Mouse (Mus musculus) naive thymus-derived CD4-positive, alpha-beta T cell, adult 5 months (primary cell): Measurements from ENCODE around the gene Myo1d. TPM values are rescaled to one million over a fixed set of nuclear protein-coding genes. Genes with fewer than 3 reads are reported as not detected.

Experiments used
- polyA plus RNA-seq: library from polyadenylated mRNA; unstranded; fragments of 100-300 nt; shearing (Covaris generic); gene quantifications from one replicate; pipeline ENCODE4 v1.2.1, GENCODE M21; 2017

Myo1d gene
- 0.76 TPM for polyA plus RNA-seq

DNA sequence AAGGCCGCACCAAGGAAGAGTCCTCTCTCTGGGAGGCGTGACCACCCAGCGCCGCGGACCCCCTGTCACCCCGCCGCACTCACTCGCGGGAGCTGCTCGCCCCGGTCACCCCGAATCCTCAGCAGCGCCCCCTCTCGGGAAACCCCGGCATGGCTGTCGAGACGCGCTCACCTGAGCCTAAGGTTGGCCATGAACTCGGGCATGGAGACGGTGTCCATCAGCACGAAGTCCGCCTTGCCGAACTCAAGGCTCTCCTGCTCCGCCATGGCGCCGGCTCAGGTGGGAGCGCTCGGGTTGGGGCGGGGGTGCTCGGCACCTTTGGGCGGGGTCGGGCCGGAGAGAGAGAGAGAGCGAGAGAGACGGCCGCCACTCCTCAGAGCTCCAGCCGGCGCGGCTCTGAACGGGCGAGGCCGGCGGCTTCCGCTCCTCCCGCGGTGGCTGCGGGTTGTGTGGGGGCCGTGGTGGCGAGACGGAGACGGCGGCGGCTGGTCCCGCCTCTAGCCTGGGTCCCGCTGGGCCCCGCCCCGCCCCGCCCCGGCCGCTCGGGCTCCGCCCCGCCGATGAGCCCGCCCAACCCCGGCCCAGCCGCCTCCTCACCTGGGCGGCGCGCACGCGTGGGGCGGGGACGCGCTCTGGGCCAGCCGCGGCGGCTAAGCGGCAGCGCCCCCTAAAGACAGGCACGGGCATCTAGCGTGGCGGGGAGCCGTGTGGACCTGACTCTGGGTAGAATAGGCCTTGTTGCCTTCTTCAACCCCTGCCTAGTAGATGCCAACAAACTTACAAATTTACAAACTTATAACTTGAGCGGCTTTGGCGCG lies at the start of gene Myo1d:
Gene Myo1d (minus strand): TSS at position 499 of the 818 bp plus-strand sequence.

DNA sequence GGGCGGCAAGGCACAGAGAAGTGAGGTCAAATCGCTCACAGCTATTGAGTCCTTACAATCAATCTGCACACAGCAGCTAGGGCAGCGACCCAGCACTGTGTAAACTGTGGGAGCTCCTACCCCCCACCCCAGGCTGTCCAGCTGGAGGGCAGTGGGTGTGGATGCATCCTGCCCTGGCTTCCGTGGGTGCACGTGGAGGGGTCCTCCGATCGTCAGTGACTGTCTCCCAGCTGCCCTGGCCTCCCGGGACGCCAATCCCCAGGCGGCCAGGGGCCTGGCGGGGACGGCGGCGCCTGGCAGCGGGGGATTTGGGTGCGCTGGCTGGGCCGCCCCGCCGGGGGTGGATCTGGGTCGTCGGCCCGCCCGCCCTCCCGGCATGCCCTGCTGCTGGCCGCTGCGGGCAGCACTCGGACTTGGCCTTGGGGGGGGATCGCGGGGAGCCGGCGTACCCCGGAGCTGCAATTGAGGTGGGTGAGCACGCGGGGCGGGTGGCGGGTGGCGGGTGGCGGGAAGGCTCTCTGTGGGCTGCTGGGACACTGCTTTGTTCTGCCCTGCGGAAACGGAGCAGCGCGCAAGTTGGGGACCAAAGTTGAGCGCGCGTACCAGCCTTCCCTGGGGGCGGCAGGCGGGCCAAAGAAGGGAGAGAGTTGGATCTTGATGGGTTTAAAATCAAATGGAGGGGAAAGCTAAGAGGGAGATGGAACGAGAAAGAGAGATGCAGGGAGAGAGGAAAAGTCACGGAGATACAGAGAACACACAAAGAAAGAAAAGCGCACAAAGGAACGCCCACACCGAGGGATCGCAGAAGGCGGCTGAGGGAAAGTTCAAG lies 30.4 kb upstream of the Myo1d start, which contains the start of gene Tmem98:
Gene Tmem98 (plus strand): TSS at position 183 of the 829 bp plus-strand sequence.

DNA sequence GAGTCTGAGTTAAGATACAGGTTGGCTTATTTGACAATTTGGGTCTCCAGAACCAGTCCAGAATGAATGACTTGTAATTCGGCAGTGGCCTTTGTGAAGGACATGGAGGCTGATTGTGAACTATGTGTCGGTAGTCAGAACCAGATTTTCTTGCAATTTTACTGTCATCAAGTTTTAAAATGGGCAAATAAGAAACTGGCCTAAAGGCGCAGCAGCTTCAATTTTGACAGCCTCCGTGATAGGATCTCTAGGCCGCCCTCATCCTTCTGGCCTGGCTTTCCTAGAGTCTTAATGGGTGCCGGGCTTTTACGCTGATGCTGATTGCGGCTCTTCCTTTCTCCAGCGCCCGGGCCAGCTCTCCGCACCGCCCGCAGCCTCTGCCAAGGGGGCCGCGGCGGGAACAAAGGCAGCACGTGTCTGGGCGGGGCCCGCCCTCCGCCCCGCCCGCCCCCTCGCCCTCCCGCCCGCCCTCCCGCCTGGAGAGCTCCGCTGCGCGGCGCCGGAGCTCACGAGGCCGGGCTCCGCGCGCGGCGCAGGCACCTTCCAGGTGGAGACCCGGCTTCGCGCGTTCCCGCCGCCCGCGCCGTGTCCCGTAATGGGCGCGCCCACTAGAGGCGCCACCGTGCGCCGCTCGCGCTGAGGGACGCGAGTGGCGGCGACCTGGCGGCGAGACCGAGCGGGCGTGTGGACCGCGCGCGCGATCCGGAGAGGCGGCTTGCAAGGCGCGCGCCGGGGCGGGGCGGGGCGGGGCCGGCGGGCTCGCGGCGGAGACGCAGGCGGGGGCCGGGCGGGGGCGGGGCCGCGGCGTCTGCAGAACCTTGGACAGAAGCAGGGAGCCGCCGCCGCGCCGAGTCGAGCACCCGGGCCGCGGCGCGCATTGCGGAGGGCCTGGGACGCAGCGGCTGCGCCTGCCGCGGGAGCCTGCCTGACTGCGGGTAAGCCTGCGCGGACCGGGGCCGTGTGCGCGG lies 303.3 kb downstream of the Myo1d start, which contains the start of gene Cdk5r1:
Gene Cdk5r1 (plus strand): TSS at position 802 of the 968 bp plus-strand sequence.

Other genes starting within 250 kb of the Myo1d start
- not detected for gene Tmem98, start 30.1 kb upstream of the Myo1d start, polyA plus RNA-seq
- gene Spaca3, start 78.3 kb upstream of the Myo1d start, polyA plus RNA-seq = not detected